Mouse (Mus musculus) gonadal fat pad, adult 2 months (tissue): ENCODE measurements at regions not wholly inside any gene's neighbourhood (a gene's known extent, or its start where the extent isn't known, plus 50 kb on each side); places are given as distances from the start of the nearest gene placed in this dataset.

Experiments
- DNase-seq: peaks from one replicate; pipeline ENCODE4 v3.0.0-alpha.2; 2012; ENCODE audit warnings: low read depth

- no peak for DNase-seq
Measured at GRCm38 (mm10) chr6:89256022-89256421, 106.4 kb downstream of the Plxna1 start.

- DNase-seq = no peak
Measured at GRCm38 (mm10) chr6:89256630-89257292, 105.7 kb downstream of the Plxna1 start.

- DNase-seq = no peak
Measured at GRCm38 (mm10) chr6:89257416-89257815, 105.0 kb downstream of the Plxna1 start.

DNA sequence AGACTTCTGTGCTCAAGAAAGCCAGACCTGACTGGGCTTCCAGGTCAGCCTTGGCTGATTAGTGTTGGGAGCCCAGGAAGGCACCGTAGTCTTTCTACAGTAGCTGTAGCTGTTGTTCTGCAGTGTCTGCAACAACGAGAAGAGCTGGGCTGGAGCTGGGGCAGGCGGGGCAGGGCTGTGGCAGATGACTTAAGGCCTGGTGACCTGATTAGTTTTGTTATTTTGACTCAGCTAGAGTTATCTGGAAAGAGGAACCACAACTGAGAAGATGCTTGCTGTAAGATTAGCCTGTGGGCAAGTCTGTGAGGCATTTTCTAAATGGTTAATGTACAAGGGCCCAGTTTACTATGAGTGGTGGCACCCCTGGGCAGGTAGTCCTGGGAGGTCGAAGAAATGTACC lies 104.3 kb downstream of the Plxna1 start:
- no peak for DNase-seq

DNA sequence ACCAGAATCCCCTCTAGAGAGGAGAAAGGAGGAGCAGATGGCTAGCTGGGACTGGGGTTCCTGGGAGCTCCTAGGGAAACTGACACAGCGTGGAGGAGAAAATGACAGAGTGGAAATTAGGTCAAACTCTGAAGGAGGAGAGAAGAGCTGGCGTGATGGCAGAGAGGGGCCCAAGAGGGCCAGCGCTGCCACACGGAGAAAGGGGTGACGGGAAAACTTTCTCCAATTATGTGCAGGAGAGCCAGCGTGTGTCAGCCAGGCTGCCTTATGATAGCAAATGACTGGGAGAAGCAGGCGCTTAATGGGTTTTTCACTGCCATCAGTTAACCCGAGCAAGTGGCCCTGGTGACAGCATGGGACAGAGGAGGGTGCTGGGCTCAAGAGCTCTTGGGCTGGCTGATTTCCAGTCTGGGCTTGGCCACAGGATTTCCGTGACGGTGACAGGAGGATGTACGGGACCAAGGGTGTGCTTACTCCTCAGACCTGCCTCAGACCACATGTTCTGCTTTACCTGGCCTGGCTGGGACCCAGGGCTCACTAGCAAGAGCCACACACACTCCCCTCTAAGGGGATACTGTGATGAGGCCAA lies 102.9 kb downstream of the Plxna1 start:
- DNase-seq = no peak

- no peak for DNase-seq
Measured at GRCm38 (mm10) chr6:89262958-89263357, 99.5 kb downstream of the Plxna1 start.

GRCm38 (mm10) chr6:89265296-89265695 lies 97.1 kb downstream of the Plxna1 start:
- no peak for DNase-seq
